Mouse (Mus musculus): Measurements from ENCODE around the gene Siae. TPM values are rescaled to one million over a fixed set of nuclear protein-coding genes. Genes with fewer than 3 reads are reported as not detected.
A peak's percentile ranks its signal among the peaks of the same experiment; 100 is the strongest.

Siae gene
- total and polyA plus RNA-seq, 2 experiments = 17.4 to 27.5 TPM

- no peak overlapping the region for H3K27ac ChIP-seq (replicated peaks; ENCODE audit: insufficient read depth, low read depth, low read length)
- no peaks in the 10 kb centered on the region for H3K79me2 ChIP-seq (ENCODE audit: control insufficient read depth, insufficient read depth, low read length)
- no peaks in the 10 kb centered on the region for H3K36me3 ChIP-seq (ENCODE audit: control insufficient read depth, insufficient read depth, low read length)
- 90% methylated on average over 3 of the region's 3 CpGs for WGBS
- H3K27me3 ChIP-seq (ENCODE audit: control insufficient read depth, insufficient read depth, low read length) = no peaks in the 10 kb centered on the region
- no peaks in the 10 kb centered on the region for H3K4me1 ChIP-seq (ENCODE audit: control insufficient read depth, insufficient read depth, low read length)
- H3K9ac ChIP-seq (ENCODE audit: low read depth, low read length) = no peak overlapping the region
- DNase-seq (ENCODE audit: extremely low read depth, low read depth, low spot score) = no peak
- H3K4me3 ChIP-seq (ENCODE audit: insufficient read depth, low read depth, low read length) = no peak overlapping the region
- TF ChIP-seq CTCF (IDR thresholded peaks at IDR 0.05; ENCODE audit: low read depth, low read length) = no peak
- no peak for TF ChIP-seq POLR2A (IDR thresholded peaks at IDR 0.05; ENCODE audit: extremely low read depth, insufficient read depth, low read length)
These were observed 49.6 kb downstream of the Siae start for GRCm38 (mm10) chr9:37605089-37605488.

DNA sequence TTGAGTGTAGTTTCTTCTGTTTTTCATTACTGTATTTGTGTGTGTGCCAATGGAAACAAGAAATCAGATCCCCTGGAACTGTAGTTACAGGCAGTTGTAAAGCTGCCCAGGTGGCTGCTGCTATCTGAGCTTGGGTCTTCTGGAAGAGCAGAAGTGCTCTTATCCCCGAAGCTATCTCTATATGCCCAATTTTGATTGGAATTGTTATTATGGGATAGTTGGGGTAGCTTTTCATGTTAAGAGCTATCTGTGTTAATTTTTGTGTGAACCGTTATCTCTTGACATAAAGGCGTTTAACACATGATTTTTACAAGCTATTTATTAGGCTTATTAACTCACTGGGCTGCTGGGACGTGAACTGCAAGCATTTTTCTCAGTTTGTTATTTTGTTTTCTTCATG is 54.1 kb downstream of the Siae start:
- Histone ChIP-seq H3K27ac (replicated peaks; ENCODE audit: insufficient read depth, low read depth, low read length) (no peak overlapping the region), H3K4me1 (ENCODE audit: control insufficient read depth, insufficient read depth, low read length) (no peaks in the 10 kb centered on the region; the same call in 1 of the 2 replicates), H3K27me3 (ENCODE audit: control insufficient read depth, insufficient read depth, low read length) (no peaks in the 10 kb centered on the region), H3K36me3 (ENCODE audit: control insufficient read depth, insufficient read depth, low read length) (no peaks in the 10 kb centered on the region), H3K9ac (ENCODE audit: low read depth, low read length) (no peak overlapping the region), H3K79me2 (ENCODE audit: control insufficient read depth, insufficient read depth, low read length) (no peaks in the 10 kb centered on the region), H3K4me3 (ENCODE audit: insufficient read depth, low read depth, low read length) (no peak overlapping the region)
- no peak for TF ChIP-seq POLR2A (IDR thresholded peaks at IDR 0.05; ENCODE audit: extremely low read depth, insufficient read depth, low read length)
- TF ChIP-seq CTCF (IDR thresholded peaks at IDR 0.05; ENCODE audit: low read depth, low read length) = no peak
- DNase-seq (ENCODE audit: extremely low read depth, low read depth, low spot score) = no peak
- 87% methylated on average over 4 of the region's 4 CpGs for WGBS

DNA sequence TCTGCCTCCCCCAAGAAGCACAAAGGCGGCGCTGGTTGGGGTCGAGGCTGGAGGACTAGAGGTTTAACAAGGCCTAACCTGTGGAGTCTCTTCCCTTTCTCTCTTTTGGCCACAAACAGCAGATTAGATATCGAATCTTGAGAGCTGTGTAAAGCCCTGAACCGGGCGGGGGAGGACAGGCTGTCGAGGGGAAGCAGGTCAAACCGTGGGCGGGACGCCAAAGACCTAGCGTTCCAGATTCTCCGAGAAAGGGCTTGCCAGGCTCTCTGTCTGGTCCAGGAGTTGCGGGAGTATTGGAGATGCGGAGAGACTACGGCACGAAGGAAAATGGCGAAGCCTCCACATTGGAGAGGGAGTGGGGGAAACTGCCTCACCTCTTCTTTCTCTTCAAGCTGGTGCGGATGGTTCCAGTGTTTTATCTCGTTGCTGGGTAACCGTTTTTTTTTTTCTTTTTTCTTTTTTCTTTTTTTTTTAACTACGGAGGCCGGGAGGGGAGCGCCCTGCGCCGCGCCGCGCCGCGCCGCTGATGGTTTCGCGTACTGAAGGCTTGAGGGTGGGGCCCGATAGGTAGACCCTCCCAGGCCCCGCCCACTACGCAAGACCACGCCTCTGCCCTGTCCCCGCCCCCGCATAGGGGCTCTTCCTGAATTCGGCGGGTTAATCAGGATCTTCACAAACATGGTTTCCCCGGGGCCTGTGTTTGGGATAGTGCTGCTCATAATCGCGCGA is 57.8 kb downstream of the Siae start, which contains the start of gene Spa17:
Spa17 (minus strand) TSS at position 541 of the 729 bp plus-strand sequence.
- Histone ChIP-seq H3K79me2 (ENCODE audit: control insufficient read depth, insufficient read depth, low read length) (peaks cover 6% of the 10 kb centered on the region; the same call in 1 of the 2 replicates), H3K9ac (ENCODE audit: low read depth, low read length) (peak within 1 kb of the TSS; percentile 58), H3K4me3 (ENCODE audit: insufficient read depth, low read depth, low read length) (peak within 1 kb of the TSS; percentile 54), H3K4me1 (ENCODE audit: control insufficient read depth, insufficient read depth, low read length) (no peaks in the 10 kb centered on the region; the same call in 1 of the 2 replicates), H3K27me3 (ENCODE audit: control insufficient read depth, insufficient read depth, low read length) (no peaks in the 10 kb centered on the region), H3K27ac (replicated peaks; ENCODE audit: insufficient read depth, low read depth, low read length) (peak within 1 kb of the TSS; percentile 55), H3K36me3 (ENCODE audit: control insufficient read depth, insufficient read depth, low read length) (peaks cover 3% of the 10 kb centered on the region; the same call in 1 of the 2 replicates)
- DNase-seq (ENCODE audit: extremely low read depth, low read depth, low spot score) = peak; percentile 78
- under 1% methylated on average over 45 of the region's 45 CpGs for WGBS
- TF ChIP-seq CTCF (IDR thresholded peaks at IDR 0.05; ENCODE audit: low read depth, low read length) (no peak), POLR2A (IDR thresholded peaks at IDR 0.05; ENCODE audit: extremely low read depth, insufficient read depth, low read length) (no peak)

DNA sequence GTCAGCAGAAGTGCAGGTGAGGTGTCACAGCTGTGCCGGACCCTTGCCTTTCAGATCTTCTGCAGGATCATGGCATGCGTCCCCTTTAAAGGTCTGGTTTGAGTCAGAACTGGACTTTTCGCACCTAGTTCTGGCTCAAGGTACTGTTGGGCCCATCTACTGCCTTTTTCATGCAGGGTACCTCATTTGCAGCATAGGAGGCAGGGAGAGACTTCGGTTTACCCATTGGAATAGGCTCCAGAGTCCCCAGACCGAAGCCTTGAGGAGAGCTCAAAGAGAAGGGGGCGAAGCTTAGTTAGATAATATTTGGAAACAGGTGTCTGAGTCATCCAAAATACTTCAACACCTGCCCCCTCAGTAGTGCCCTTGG is 58.4 kb downstream of the Siae start:
- no peak for DNase-seq (ENCODE audit: extremely low read depth, low read depth, low spot score)
- H3K4me3 ChIP-seq (ENCODE audit: insufficient read depth, low read depth, low read length) = peak overlapping the region; percentile 54
- H3K27ac ChIP-seq (replicated peaks; ENCODE audit: insufficient read depth, low read depth, low read length) = peak overlapping the region; percentile 55
- H3K36me3 ChIP-seq (ENCODE audit: control insufficient read depth, insufficient read depth, low read length) = peaks cover 4% of the 10 kb centered on the region
- H3K27me3 ChIP-seq (ENCODE audit: control insufficient read depth, insufficient read depth, low read length) = no peaks in the 10 kb centered on the region
- no peaks in the 10 kb centered on the region; the same call in 1 of the 2 replicates for H3K4me1 ChIP-seq (ENCODE audit: control insufficient read depth, insufficient read depth, low read length)
- 9% methylated on average over 6 of the region's 6 CpGs for WGBS
- H3K79me2 ChIP-seq (ENCODE audit: control insufficient read depth, insufficient read depth, low read length) = peaks cover 6% of the 10 kb centered on the region; the same call in 1 of the 2 replicates
- H3K9ac ChIP-seq (ENCODE audit: low read depth, low read length) = peak overlapping the region; percentile 58
- TF ChIP-seq POLR2A (IDR thresholded peaks at IDR 0.05; ENCODE audit: extremely low read depth, insufficient read depth, low read length) (no peak), CTCF (IDR thresholded peaks at IDR 0.05; ENCODE audit: low read depth, low read length) (no peak)

- H3K9ac ChIP-seq (ENCODE audit: low read depth, low read length) = no peak overlapping the region
- H3K4me1 ChIP-seq (ENCODE audit: control insufficient read depth, insufficient read depth, low read length) = no peaks in the 10 kb centered on the region; the same call in 1 of the 2 replicates
- H3K27me3 ChIP-seq (ENCODE audit: control insufficient read depth, insufficient read depth, low read length) = no peaks in the 10 kb centered on the region
- peak overlapping the region; percentile 55 for H3K27ac ChIP-seq (replicated peaks; ENCODE audit: insufficient read depth, low read depth, low read length)
- DNase-seq (ENCODE audit: extremely low read depth, low read depth, low spot score) = peak; percentile 76
- 0 out of 2 replicates have a peak overlapping the region, but pooled peaks have one; percentile 54 for H3K4me3 ChIP-seq (ENCODE audit: insufficient read depth, low read depth, low read length)
- TF ChIP-seq CTCF (IDR thresholded peaks at IDR 0.05; ENCODE audit: low read depth, low read length) (no peak), POLR2A (IDR thresholded peaks at IDR 0.05; ENCODE audit: extremely low read depth, insufficient read depth, low read length) (no peak)
- peaks cover 6% of the 10 kb centered on the region; the same call in 1 of the 2 replicates for H3K79me2 ChIP-seq (ENCODE audit: control insufficient read depth, insufficient read depth, low read length)
- peaks cover 4% of the 10 kb centered on the region for H3K36me3 ChIP-seq (ENCODE audit: control insufficient read depth, insufficient read depth, low read length)
These were observed 58.8 kb downstream of the Siae start for GRCm38 (mm10) chr9:37614316-37614715.

DNA sequence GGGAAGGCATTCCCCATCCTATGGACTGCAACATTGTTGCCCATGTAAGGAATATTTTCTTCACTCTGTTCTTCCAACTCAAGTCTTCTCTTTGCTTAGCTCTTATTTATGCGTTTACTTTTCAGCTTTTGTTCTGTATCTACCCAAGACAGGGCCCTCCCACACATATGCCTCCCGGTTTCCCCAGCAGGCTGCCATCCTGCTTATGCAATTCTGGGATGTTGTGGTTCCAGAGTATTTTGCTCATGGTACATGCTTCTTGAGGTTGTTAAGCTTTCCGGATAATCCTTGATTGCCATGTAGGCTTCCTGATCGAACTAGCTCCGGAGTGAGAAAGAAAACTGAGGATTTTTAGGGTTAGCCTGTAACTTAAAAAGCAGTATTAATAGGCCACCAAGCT is 59.7 kb downstream of the Siae start:
- H3K27me3 ChIP-seq (ENCODE audit: control insufficient read depth, insufficient read depth, low read length) = no peaks in the 10 kb centered on the region
- H3K27ac ChIP-seq (replicated peaks; ENCODE audit: insufficient read depth, low read depth, low read length) = no peak overlapping the region
- WGBS = 73% methylated on average over 5 of the region's 5 CpGs
- H3K9ac ChIP-seq (ENCODE audit: low read depth, low read length) = no peak overlapping the region
- H3K36me3 ChIP-seq (ENCODE audit: control insufficient read depth, insufficient read depth, low read length) = peaks cover 4% of the 10 kb centered on the region
- H3K4me3 ChIP-seq (ENCODE audit: insufficient read depth, low read depth, low read length) = no peak overlapping the region
- H3K4me1 ChIP-seq (ENCODE audit: control insufficient read depth, insufficient read depth, low read length) = no peaks in the 10 kb centered on the region; the same call in 1 of the 2 replicates
- TF ChIP-seq POLR2A (IDR thresholded peaks at IDR 0.05; ENCODE audit: extremely low read depth, insufficient read depth, low read length) (no peak), CTCF (IDR thresholded peaks at IDR 0.05; ENCODE audit: low read depth, low read length) (no peak)
- no peak for DNase-seq (ENCODE audit: extremely low read depth, low read depth, low spot score)
- peaks cover 6% of the 10 kb centered on the region; the same call in 1 of the 2 replicates for H3K79me2 ChIP-seq (ENCODE audit: control insufficient read depth, insufficient read depth, low read length)

All from liver, adult 2 months (tissue).